ENCODE assay signal across 11 mouse cellular contexts in genomic region chr17:23749400-23750191, GRCm38 (mm10). TPM values are rescaled to one million over a fixed set of nuclear protein-coding genes. Genes with fewer than 3 reads are reported as not detected.
DNase-seq lines count a peak whose midpoint lies in the region; ATAC-seq and TF ChIP-seq lines count a peak whose summit lies in the region.
"Had no signal": no experiment of that assay in that cellular context is flagged by ENCODE, and none has a peak within 500 bp of the region (broad histone marks: within the 10 kb centered on the region; RNA-seq: fewer than 3 reads in every experiment).

No protein-coding gene starts in this region.

- no peak for TF ChIP-seq CTCF in kidney, adult 2 months (conservative IDR thresholded peaks at IDR 0.05; ENCODE audit: insufficient read depth, insufficient read length, low read depth, low read length)
- TF ChIP-seq CTCF in thymus, adult 2 months (IDR thresholded peaks at IDR 0.05; ENCODE audit: borderline replicate concordance, control insufficient read depth, extremely low read depth, insufficient read depth, low read length, poor library complexity): no peak
- TF ChIP-seq CTCF in stomach, postnatal 0 days (IDR thresholded peaks at IDR 0.05; ENCODE audit: low read depth): no peak

- 77% methylated on average over 11 of the region's 11 CpGs for WGBS in kidney, adult 2 months
- WGBS in thymus, adult 2 months: 86% methylated on average over 11 of the region's 11 CpGs
- 85% methylated on average over 11 of the region's 11 CpGs for WGBS in limb, embryonic 10.5 days
- WGBS in stomach, postnatal 0 days: 78% methylated on average over 11 of the region's 11 CpGs

- H3K27me3 ChIP-seq in kidney, adult 2 months (replicated peaks; ENCODE audit: control insufficient read depth, insufficient read depth, low read length): peaks cover 4% of the 10 kb centered on the region; the same call in 1 of the 2 replicates
- peaks cover 8% of the 10 kb centered on the region for H3K27me3 ChIP-seq in thymus, adult 2 months (ENCODE audit: control insufficient read depth, insufficient read depth, low read length)
- peaks cover 38% of the 10 kb centered on the region for H3K27me3 ChIP-seq in limb, embryonic 10.5 days (ENCODE audit: low read depth, poor library complexity, severe bottlenecking)
- peaks cover 4% of the 10 kb centered on the region; the same call in 1 of the 2 replicates for H3K27me3 ChIP-seq in stomach, postnatal 0 days (ENCODE audit: control insufficient read depth, insufficient read depth, low read length)

- no peaks in the 10 kb centered on the region for H3K36me3 ChIP-seq in kidney, adult 2 months (ENCODE audit: control insufficient read depth, insufficient read depth, low read length)
- H3K36me3 ChIP-seq in thymus, adult 2 months (ENCODE audit: control insufficient read depth, insufficient read depth, low read length): no peaks in the 10 kb centered on the region
- H3K36me3 ChIP-seq in limb, embryonic 10.5 days: peaks cover 35% of the 10 kb centered on the region
- peaks cover 10% of the 10 kb centered on the region; the same call in 1 of the 2 replicates for H3K36me3 ChIP-seq in stomach, postnatal 0 days (ENCODE audit: control insufficient read depth, insufficient read depth, low read length)

- peak overlapping the region; percentile 45; the same call in 1 of the 2 replicates for H3K9ac ChIP-seq in stomach, postnatal 0 days (ENCODE audit: low read length)

- ATAC-seq in stomach, postnatal 0 days (ENCODE audit: low FRiP score, low TSS enrichment): no peak

- DNase-seq in kidney, adult 2 months: no peak
- DNase-seq in kidney, postnatal 36 days: no peak
- no peak for DNase-seq in thymus, adult 2 months
- DNase-seq in thymus, adult 18-20 months: no peak
- no peak for DNase-seq in limb, embryonic 10.5 days (ENCODE audit: low spot score)
- no peak for DNase-seq in stomach, postnatal 0 days (ENCODE audit: low spot score)
- no peak for DNase-seq in B cell, adult 2 months
- DNase-seq in adrenal gland, postnatal 4 days (ENCODE audit: low spot score in 2 of 2): no peak

- no peaks in the 10 kb centered on the region for H3K9me3 ChIP-seq in limb, embryonic 10.5 days (replicated peaks)
- H3K9me3 ChIP-seq in stomach, postnatal 0 days (ENCODE audit: control insufficient read depth, low read length): no peaks in the 10 kb centered on the region

- no peak for TF ChIP-seq POLR2A in kidney, adult 2 months (IDR thresholded peaks at IDR 0.05; ENCODE audit: low read depth, low read length)
- TF ChIP-seq POLR2A in thymus, adult 2 months (IDR thresholded peaks at IDR 0.05; ENCODE audit: control insufficient read depth, extremely low read depth, insufficient read depth, low read length, poor library complexity): no peak

- no peak for TF ChIP-seq EP300 in stomach, postnatal 0 days (optimal IDR thresholded peaks at IDR 0.05)

- no peaks in the 10 kb centered on the region for H3K4me1 ChIP-seq in kidney, adult 2 months (ENCODE audit: control insufficient read depth, insufficient read depth, low read length)
- H3K4me1 ChIP-seq in thymus, adult 2 months (replicated peaks; ENCODE audit: control insufficient read depth, insufficient read depth, low read length): peaks cover 22% of the 10 kb centered on the region
- H3K4me1 ChIP-seq in limb, embryonic 10.5 days: peaks cover 37% of the 10 kb centered on the region
- H3K4me1 ChIP-seq in stomach, postnatal 0 days (replicated peaks; ENCODE audit: control insufficient read depth, insufficient read depth): peaks cover 12% of the 10 kb centered on the region; the same call in 1 of the 2 replicates

- peak overlapping the region; percentile 54 for H3K27ac ChIP-seq in kidney, adult 2 months (ENCODE audit: insufficient read depth, low read depth, low read length)
- H3K27ac ChIP-seq in thymus, adult 2 months (ENCODE audit: control insufficient read depth, insufficient read depth, low read length): no peak overlapping the region
- 0 out of 2 replicates have a peak overlapping the region, but pooled peaks have one; percentile 4 for H3K27ac ChIP-seq in limb, embryonic 10.5 days
- 0 out of 2 replicates have a peak overlapping the region, but pooled peaks have one; percentile 20 for H3K27ac ChIP-seq in stomach, postnatal 0 days (replicated peaks)

- H3K4me3 ChIP-seq in kidney, adult 2 months (ENCODE audit: insufficient read depth, low read depth, low read length): peak overlapping the region; percentile 49
- H3K4me3 ChIP-seq in thymus, adult 2 months (ENCODE audit: control insufficient read depth, insufficient read depth, low read length): peak overlapping the region; percentile 36
- peak overlapping the region; percentile 13; the same call in 1 of the 2 replicates for H3K4me3 ChIP-seq in limb, embryonic 10.5 days
- peak overlapping the region; percentile 14; the same call in 1 of the 2 replicates for H3K4me3 ChIP-seq in stomach, postnatal 0 days (ENCODE audit: low read depth, low read length)

- H3K4me2 ChIP-seq in stomach, postnatal 0 days (replicated peaks; ENCODE audit: low read depth): peak overlapping the region; percentile 43

RNA-seq across cellular contexts. Expression of gene Kremen2, which starts 4.0 kb away (rescaled TPM):
- polyA plus RNA-seq in kidney, adult 2 months (2012; rRNA removed): 0.17 and 0.27 TPM in 2 replicates
- 2.8 and 3.8 TPM in 2 replicates for polyA plus RNA-seq in thymus, adult 2 months (2012; rRNA removed)
- 13.8 and 19.5 TPM in 2 replicates for polyA plus RNA-seq in limb, embryonic 10.5 days (2016; fragmentation: Nextera tagmentation; extraction: Ambion mirVana)
- polyA plus RNA-seq in stomach, postnatal 0 days (2015; fragmentation: Nextera tagmentation; extraction: Ambion mirVana): 2.7 and 3.0 TPM in 2 replicates
- total RNA-seq in adrenal gland, postnatal 4 days (2021): under 1 TPM in 1 of 2 experiments, not detected in 1; 0.14 TPM
- total RNA-seq: common myeloid progenitor, adult 5-6 weeks had no signal

RNA-seq across cellular contexts. Expression of gene Paqr4, which starts 8.9 kb away (rescaled TPM):
- 9.7 and 10.8 TPM in 2 replicates for polyA plus RNA-seq in kidney, adult 2 months (2012; rRNA removed)
- 12.4 and 13.2 TPM in 2 replicates for polyA plus RNA-seq in thymus, adult 2 months (2012; rRNA removed)
- polyA plus RNA-seq in limb, embryonic 10.5 days (2016; fragmentation: Nextera tagmentation; extraction: Ambion mirVana): 5.9 and 9.0 TPM in 2 replicates
- 26.3 and 28.0 TPM in 2 replicates for polyA plus RNA-seq in stomach, postnatal 0 days (2015; fragmentation: Nextera tagmentation; extraction: Ambion mirVana)
- 10 to 100 TPM; 13.8 to 14.6 TPM for total RNA-seq in adrenal gland, postnatal 4 days (2021)

RNA-seq across cellular contexts. Expression of gene Flywch1, which starts 21.8 kb away (rescaled TPM):
- 41.7 and 45.2 TPM in 2 replicates for polyA plus RNA-seq in kidney, adult 2 months (2012; rRNA removed)
- polyA plus RNA-seq in thymus, adult 2 months (2012; rRNA removed): 32.0 and 33.6 TPM in 2 replicates
- polyA plus RNA-seq in limb, embryonic 10.5 days (2016; fragmentation: Nextera tagmentation; extraction: Ambion mirVana): 177 and 183 TPM in 2 replicates
- polyA plus RNA-seq in stomach, postnatal 0 days (2015; fragmentation: Nextera tagmentation; extraction: Ambion mirVana): 24.2 and 27.3 TPM in 2 replicates
- total RNA-seq in adrenal gland, postnatal 4 days (2021): 10 to 100 TPM; 60.9 to 62.4 TPM

RNA-seq across cellular contexts. Expression of gene Pkmyt1, which starts 23.5 kb away (rescaled TPM):
- polyA plus RNA-seq in kidney, adult 2 months (2012; rRNA removed): 4.1 and 5.2 TPM in 2 replicates
- 145 and 182 TPM in 2 replicates for polyA plus RNA-seq in thymus, adult 2 months (2012; rRNA removed)
- polyA plus RNA-seq in limb, embryonic 10.5 days (2016; fragmentation: Nextera tagmentation; extraction: Ambion mirVana): 66.8 and 67.6 TPM in 2 replicates
- 17.1 and 17.6 TPM in 2 replicates for polyA plus RNA-seq in stomach, postnatal 0 days (2015; fragmentation: Nextera tagmentation; extraction: Ambion mirVana)
- 10 to 100 TPM; 20.0 to 22.4 TPM for total RNA-seq in adrenal gland, postnatal 4 days (2021)

RNA-seq across cellular contexts. Expression of gene 1520401A03Rik, which starts 27.0 kb away (rescaled TPM):
- polyA plus RNA-seq in kidney, adult 2 months (2012; rRNA removed): 0.05 TPM in 1 of 2 replicates, not detected in the other
- 0.19 and 0.27 TPM in 2 replicates for polyA plus RNA-seq in thymus, adult 2 months (2012; rRNA removed)
- 0.13 and 0.36 TPM in 2 replicates for polyA plus RNA-seq in limb, embryonic 10.5 days (2016; fragmentation: Nextera tagmentation; extraction: Ambion mirVana)
- polyA plus RNA-seq in stomach, postnatal 0 days (2015; fragmentation: Nextera tagmentation; extraction: Ambion mirVana): 0.04 and 0.16 TPM in 2 replicates
- 1 to 10 TPM in 1 of 2 experiments, under 1 TPM in 1; 0.99 to 1.3 TPM for total RNA-seq in adrenal gland, postnatal 4 days (2021)
- total RNA-seq: common myeloid progenitor, adult 5-6 weeks; megakaryocyte progenitor cell, adult 5-6 weeks; neutrophil, adult 5-6 weeks had no signal
